Mouse (Mus musculus) B cell, adult 2 months (primary cell): ENCODE data around the gene Smim12.

ENCODE experiments used
- DNase-seq, 2 experiments: peaks; one replicate each; pipeline ENCODE4 v3.0.0; 2022

The Smim12 gene

DNA sequence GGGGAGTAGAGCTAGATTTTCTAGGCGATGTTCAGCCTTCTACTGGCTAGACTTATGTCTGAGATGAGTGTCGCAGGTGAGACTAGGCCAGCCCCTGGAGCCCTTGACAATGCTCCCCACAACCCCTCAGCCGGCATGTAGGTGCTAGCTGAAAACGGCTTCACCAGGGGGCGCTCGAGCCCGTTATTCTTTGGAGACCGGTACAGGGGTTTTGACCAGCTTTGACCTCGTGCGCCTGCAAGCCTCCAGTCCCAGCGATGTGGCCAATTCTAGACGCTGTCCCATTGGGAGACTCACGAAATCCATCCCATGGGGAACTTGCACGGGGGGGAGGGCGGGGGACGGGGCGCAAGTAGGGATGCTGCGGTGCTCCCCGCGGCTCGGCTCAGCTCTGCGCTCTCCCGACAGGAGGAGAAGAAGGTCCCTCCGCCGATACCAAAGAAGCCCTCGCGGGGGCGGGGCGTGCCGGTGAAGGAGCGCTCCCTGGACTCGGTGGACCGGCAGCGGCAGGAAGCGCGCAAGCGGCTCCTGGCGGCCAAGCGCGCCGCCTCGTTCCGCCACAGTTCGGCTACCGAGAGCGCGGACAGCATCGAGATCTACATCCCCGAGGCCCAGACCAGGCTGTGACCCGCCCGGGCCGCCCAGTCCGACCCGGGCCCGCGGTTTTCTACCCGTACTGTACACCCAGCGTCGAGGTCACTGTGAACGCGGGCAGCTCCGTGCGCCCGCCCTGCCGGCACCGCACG lies 7.7 kb upstream of the Smim12 start:
- DNase-seq = peak; percentile 93 to 94

- DNase-seq = peak in 1 of 2 experiments; percentile 16
These were observed 7.0 kb upstream of the Smim12 start for GRCm38 (mm10) chr4:127236631-127237030.

DNA sequence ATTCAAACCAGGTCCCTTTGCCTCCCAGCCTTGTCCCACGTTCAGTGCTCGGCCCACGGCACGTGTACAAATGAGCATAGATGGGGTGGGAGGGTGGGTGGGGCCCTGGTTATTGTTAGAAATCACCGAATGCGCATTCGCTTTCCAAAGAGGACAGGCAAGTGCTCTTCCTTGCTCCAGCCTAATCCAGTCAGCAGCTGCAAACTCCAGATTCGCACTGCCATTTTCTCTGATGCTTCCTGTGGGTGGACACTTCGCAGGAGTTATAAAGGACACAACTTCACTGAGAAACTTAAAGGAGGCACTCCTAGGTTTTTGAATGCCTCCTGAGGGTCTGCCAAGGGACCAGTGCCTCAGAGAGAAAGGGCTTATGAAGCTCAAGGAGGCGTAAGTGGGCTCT lies 6.3 kb upstream of the Smim12 start:
- DNase-seq = no peak

- DNase-seq = peak; percentile 45 to 46
These were observed 888 bp upstream of the Smim12 start for GRCm38 (mm10) chr4:127242696-127243095.

DNA sequence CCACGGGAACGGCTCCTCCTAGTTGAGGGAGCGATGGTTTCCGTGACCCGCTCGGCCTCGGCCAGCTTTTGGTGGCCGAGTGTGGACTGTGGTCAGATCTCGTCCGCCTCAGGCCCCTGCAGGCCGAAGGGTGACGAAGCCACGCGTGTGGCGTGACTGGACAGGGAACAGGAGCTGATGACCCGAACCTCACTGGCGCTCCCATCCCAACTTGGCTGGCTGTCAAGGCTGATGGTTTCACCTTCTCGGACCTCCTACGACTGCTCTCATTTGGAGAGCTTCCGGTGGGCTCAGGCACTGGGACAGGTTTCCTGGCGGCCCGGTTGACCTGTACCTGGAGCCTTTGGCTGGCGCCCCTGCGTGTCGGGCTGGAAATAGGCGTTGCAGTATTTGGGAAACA lies 369 bp downstream of the Smim12 start:
- peak in 1 of 2 experiments; percentile 11 for DNase-seq

DNA sequence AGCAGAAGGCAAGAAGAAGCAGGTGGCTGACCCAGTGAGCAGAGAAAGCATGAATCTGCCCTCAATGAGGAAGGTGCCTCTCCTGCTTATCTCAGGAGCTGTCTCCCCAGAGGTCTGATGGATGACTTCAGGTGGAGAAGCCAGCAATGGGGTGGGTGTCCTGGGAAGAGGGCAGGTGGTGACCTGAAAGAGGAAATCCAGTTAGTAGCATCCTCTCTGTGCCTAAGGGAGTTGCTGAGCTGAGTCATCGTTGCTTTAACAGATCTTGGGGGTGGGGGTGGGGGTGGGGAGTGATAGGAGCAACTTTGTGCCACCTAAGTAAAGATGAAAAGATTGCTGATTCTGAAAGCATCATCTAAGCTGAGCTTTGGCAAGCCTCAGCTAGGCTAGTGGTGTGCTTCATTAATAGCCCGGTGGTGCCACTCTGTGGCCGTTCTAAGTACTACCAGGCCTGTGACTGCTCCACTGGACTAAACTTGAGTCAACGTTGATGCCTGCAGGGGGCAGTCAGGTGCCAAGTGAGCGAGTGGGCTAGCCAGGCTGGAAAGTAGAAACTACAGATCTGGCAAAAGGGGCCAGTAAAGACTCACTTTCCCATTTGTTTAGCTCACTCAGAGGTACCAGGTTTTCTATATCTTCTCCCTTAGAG lies 6.2 kb downstream of the Smim12 start:
- peak; percentile 94 to 96 for DNase-seq

- DNase-seq = no peak
These were observed 8.5 kb downstream of the Smim12 start for GRCm38 (mm10) chr4:127251963-127252585.

DNA sequence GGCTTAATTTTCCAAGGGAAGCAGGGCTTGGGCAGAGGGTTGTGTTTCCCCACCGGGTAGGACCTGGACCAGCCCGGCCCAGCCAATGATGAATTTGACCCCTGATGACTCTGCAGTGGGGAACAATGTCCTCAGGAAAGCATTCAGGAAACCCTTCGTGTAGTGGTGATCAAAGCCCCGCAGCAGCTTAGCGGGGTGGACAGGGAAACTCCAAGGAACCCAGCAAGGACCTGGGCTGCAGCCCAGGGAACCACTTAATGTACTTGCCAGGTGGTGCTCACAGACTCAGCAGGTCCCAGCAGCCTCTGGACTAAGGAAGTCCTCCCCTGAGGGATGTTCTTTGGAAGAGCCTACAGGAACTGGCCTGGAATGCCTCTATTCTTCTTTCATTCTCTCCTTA lies 13.2 kb downstream of the Smim12 start:
- no peak for DNase-seq

DNA sequence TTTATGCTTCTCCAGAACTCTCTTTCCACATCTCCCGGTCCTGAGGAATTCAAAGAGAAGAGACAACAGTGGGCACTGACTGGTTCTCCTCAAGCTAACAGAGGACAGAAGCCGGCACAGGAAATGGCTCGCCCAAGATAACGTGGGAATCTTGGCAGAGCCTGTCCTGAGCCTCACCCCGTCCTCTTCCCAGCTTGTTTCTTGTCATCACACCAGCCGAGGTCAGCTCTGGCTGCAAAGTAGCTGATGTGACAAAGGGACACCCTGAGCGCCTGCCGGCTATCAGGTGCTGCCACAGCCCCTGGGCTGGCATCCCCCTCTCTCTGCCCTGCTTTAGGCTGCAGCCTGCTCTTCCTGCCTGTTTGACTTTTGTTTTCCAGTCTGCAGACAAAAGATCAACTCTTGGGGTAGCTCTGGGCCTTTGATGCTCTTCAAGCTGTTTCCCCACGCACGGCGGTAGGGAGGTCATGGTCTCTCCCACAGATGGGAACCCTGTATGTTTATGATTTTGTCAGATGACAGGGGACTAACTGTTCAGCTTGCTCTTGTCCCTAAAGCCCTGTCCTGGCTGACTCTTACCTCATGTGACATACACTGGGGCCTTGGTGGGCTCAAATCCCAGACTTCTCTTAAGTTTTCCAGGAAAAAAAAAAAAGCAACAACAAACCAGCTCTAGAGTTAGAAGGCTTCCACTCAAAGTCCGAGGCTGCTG lies 14.8 kb downstream of the Smim12 start:
- DNase-seq = no peak

GRCm38 (mm10) chr4:127261601-127262000 lies 18.0 kb downstream of the Smim12 start:
- no peak for DNase-seq

GRCm38 (mm10) chr4:127263438-127264182 lies 20.0 kb downstream of the Smim12 start:
- DNase-seq = no peak

GRCm38 (mm10) chr4:127264183-127264554 lies 20.6 kb downstream of the Smim12 start:
- no peak for DNase-seq

DNA sequence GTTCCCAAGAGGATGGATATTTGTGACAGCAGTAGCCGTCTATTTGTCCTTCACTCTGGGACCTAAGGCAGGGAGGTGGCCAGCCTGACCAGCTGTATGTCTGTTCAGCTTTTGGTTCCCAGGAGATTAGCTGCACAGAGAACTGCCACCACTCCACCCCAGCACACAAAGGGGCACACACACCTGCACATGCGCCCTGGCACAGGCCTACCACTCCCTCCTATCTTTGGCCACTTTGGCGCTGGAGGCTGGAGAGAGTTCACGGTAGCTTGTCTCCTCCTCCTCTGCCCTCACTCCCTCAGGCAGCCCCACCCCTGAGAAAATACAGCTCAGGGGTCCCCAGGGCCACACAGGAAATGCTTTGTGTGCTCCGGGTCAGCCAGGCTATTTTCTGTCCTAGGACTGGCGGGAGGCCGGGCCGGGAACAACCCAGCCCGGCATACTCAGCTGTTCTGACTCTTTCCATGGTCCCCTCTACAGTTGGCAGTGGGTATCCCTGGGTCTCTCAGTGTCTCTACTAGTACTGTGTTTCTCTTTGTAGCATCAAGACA lies 34.9 kb downstream of the Smim12 start:
- no peak for DNase-seq

DNA sequence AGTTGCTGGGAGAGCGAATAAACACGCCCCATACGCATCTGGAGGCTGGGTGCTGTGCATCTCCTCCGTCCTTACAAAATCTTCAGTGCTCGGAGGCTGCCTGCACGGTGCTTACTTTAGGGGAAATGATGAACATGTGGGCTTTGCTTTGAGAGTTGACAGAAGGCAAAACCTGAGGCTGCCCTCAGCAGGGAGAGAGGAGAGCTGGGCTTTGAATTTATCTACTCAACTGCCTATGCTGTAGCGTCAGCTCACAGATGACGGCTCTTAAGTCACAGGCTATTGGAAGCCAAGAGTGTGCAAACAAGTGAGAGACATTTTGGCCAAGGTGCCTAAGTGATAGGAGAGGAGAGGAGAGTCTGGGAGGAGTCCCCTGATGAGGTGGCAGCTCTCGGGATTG lies 35.7 kb downstream of the Smim12 start:
- DNase-seq = no peak

DNA sequence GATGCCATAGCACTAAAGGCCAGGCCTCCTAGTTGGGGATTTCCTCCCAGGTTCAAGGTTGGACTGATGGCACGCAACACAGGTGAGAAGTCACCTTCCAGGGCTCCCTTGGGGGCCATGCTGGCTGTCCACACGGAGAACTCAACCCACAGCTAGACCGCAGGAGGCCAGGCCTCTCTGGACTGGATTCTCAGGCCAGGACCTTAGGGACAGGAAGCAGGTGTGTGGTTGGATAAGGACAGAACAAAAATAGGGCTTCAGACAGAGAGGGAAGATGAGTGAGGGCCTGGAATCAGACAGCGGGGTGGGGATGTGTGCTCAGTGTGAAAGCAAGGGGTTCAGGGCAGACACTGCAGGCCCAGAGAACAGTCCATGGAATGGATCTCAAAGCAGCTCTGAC lies 43.3 kb downstream of the Smim12 start:
- DNase-seq = no peak

GRCm38 (mm10) chr4:127289039-127289548 lies 45.5 kb downstream of the Smim12 start:
- DNase-seq = no peak

DNA sequence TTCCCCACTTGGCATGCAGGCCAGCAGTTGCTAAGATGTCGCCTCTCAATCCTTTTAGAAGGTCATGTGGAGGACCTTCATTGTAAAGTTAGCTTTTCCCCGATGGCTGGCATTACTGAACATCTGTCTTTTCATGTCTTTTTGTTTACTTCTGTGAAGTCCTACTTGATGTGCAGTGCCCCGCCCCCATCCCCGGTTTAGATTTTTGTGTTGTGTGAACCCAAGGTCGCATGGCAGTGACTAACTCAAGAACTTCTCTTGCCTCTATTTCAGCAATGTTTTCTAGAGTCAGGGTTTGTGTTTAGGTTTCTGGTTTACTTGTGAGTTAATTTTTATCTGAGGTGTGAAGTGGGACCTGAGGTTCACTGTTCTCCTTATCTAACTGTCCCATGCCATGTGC lies 49.0 kb downstream of the Smim12 start:
- DNase-seq = no peak
